Mouse (Mus musculus) frontal cortex, postnatal 25 days (tissue): Measurements from ENCODE around the gene Cybrd1.

Source experiments
- DNase-seq, 2 experiments: peaks; one replicate each; pipeline ENCODE4 v3.0.0; 2022; ENCODE audit warnings: low spot score in 2 of 2

Cybrd1 gene

GRCm38 (mm10) chr2:71168461-71169021 is 50.8 kb downstream of the Cybrd1 start:
- no peak for DNase-seq

- no peak for DNase-seq
Measured at GRCm38 (mm10) chr2:71173031-71173430, 55.3 kb downstream of the Cybrd1 start.

DNA sequence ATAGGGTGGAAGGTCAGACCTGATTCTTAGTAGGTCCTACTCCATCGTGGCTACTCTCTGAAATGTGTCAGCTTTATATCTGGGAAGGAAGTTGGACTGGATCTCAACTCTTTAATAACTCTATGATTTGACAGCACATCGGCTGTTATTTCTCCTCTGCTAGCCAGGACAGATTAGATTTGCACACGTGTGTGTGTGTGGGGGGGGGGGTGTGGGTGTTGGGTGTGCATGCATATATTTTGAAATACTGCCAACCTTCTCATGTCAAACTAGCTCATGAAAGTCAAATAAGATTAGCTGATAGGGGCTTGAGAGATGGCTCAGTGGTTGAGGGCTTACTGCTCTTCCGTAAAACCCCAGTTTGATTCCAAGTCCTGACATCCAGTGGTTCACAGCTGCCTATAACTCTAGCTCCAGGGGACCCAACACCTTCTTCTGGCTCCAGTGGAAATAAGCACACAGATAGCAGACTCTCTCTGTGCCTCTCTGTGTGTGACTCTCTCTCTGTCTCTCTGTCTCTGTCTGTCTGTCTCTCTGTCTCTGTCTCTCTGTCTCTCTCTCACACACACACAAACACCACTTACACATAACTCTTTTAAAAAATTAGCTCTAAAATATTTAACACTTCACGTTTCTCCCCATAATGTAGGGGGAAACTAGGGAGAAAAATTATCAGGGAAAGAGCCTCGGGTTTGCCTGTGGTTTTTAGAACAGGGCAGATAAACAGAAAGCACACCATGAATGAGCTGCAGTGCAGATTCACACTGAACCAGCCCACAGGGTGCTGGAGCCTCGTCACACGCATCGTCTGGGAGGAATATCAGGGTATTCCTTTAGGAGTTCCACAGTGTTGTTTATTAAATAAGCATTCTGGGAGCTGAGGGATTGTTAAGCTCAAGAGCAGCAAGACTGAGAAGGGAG is 58.9 kb downstream of the Cybrd1 start:
- DNase-seq = no peak

DNA sequence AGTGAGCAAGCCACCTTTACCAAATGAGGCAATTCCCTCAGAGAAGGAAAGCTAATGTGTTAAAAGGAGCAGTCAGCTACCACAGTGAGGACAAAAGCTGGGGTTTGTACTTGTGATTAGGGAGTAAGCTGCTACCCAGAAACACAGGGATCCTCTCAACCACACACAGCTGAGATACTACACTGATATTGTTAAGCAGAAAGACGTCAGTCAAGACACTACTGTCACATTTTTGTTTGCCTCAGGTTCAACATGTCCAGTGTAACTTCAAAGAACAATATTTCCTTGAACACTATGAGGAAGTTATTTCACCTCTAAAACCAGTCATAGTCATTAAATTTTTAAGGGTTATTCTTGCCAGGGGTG is 59.5 kb downstream of the Cybrd1 start:
- DNase-seq = no peak

DNA sequence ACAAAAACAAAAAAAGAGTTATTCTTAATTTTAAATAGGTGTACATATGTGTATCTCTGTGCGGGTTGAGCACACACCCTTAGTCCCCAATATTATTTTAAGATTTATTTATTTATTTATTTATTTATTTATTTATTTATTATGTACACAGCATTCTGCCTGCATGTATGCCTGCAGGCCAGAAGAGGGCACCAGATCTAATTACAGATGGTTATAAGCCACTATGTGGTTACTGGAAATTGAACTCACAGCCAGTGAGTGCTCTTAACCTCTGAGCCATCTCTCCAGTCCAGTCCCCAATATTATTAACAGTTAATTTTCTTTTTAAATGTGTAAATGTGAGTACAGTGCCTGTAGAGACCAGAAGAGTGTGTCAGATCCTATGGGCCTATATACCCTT is 60.0 kb downstream of the Cybrd1 start:
- DNase-seq = no peak

GRCm38 (mm10) chr2:71179716-71180115 is 62.0 kb downstream of the Cybrd1 start:
- DNase-seq = no peak

DNA sequence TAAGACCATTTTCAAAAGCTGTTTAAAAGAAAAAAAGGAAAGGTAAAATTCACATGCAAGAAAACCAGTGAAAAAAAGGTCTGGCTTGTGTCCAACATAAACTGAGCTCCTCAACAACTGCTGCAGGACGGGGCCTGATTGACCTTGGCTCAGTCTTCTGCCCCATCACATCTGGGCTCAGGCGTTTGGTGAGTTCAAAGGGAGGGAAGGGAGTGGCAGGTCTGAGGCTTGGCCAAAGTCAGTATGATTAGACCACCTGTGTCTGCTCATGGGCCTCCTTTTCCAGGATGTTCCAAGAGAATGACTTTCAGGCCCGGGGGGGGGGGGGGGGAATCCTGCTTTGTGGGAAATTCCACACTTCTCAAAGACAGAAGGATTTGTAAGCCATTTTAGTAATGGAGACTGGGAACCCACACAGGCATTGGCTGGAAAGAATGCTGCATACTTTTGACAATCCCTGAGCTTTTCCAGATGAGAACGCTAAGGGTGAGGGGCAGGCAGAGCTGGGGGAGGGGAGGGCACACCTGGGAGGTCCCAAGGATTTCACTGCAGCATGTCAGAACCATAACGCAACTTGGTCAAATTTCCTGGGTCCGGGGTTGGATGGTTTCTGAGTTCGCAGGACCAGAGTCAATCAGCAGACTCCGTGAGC is 63.0 kb downstream of the Cybrd1 start:
- DNase-seq = no peak

DNA sequence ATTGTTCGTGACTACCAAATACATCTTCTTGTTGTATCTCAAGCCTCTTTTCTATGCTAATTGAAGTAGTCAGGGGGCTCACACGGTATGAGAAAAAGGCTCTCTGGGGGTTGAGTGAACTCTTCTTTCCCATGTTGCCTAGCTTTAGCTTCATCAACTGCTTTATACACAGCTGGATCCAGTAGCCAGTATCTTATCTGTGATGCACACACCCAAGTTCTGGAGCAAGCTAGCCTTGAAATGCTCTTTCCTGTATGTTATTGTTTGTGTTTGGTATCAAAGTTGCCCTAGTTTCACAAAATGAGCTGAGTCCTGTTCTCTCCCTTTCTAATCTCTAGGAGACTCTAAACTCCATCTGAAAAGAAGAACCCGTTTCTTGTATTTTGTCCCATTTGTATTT is 70.2 kb downstream of the Cybrd1 start:
- DNase-seq = no peak

- DNase-seq = no peak
Measured at GRCm38 (mm10) chr2:71188861-71189260, 71.1 kb downstream of the Cybrd1 start.

- DNase-seq = no peak
Measured at GRCm38 (mm10) chr2:71191391-71192194, 73.9 kb downstream of the Cybrd1 start.

- no peak for DNase-seq
Measured at GRCm38 (mm10) chr2:71192195-71192807, 74.6 kb downstream of the Cybrd1 start.
